Mouse (Mus musculus) stomach, embryonic 15.5 days (tissue): ENCODE measurements at regions not wholly inside any gene's neighbourhood (a gene's known extent, or its start where the extent isn't known, plus 50 kb on each side); places are given as distances from the start of the nearest gene placed in this dataset.

Experiments
- ATAC-seq: fragments of 200-750 bp; cut with Nextera tagmentation; 2 replicates; pipeline ENCODE4 v1.8.0; 2017; ENCODE audit warnings: low read depth, moderate number of reproducible peaks, moderate TSS enrichment; ENCODE audit not compliant: insufficient read depth, low FRiP score
- H3K27ac ChIP-seq: fragments of 300-500 bp; sonication (generic); 2 replicates; pipeline ENCODE4 v1.5.1; 2015; ENCODE audit warnings: mild to moderate bottlenecking, inconsistent platforms
- H3K27me3 ChIP-seq: fragments of 300-500 bp; sonication (generic); replicated peaks from 2 replicates; pipeline ENCODE4 v1.6.1; 2015; ENCODE audit warnings: inconsistent platforms
- H3K36me3 ChIP-seq: fragments of 300-500 bp; sonication (generic); 2 replicates; pipeline ENCODE4 v1.6.1; 2015; ENCODE audit warnings: inconsistent platforms
- H3K4me1 ChIP-seq: fragments of 300-500 bp; sonication (generic); 2 replicates; pipeline ENCODE4 v1.6.1; 2015; ENCODE audit warnings: inconsistent platforms
- H3K4me2 ChIP-seq: fragments of 300-500 bp; sonication (generic); 2 replicates; pipeline ENCODE4 v1.6.1; 2015; ENCODE audit warnings: mild to moderate bottlenecking, inconsistent platforms
- H3K4me3 ChIP-seq: fragments of 300-500 bp; sonication (generic); replicated peaks from 2 replicates; pipeline ENCODE4 v1.5.1; 2015; ENCODE audit warnings: inconsistent platforms
- H3K9ac ChIP-seq: fragments of 300-500 bp; sonication (generic); 2 replicates; pipeline ENCODE4 v1.6.1; 2015; ENCODE audit warnings: inconsistent platforms
- H3K9me3 ChIP-seq: fragments of 300-500 bp; sonication (generic); 2 replicates; pipeline ENCODE4 v1.6.1; 2016; ENCODE audit warnings: inconsistent platforms
- WGBS: fragments of 180-500 bp; shearing (Covaris S2); methylation state at CpG from one replicate; pipeline ENCODE4 v1.1.7; 2015; 5-methylcytosine and 5-hydroxymethylcytosine counted together

DNA sequence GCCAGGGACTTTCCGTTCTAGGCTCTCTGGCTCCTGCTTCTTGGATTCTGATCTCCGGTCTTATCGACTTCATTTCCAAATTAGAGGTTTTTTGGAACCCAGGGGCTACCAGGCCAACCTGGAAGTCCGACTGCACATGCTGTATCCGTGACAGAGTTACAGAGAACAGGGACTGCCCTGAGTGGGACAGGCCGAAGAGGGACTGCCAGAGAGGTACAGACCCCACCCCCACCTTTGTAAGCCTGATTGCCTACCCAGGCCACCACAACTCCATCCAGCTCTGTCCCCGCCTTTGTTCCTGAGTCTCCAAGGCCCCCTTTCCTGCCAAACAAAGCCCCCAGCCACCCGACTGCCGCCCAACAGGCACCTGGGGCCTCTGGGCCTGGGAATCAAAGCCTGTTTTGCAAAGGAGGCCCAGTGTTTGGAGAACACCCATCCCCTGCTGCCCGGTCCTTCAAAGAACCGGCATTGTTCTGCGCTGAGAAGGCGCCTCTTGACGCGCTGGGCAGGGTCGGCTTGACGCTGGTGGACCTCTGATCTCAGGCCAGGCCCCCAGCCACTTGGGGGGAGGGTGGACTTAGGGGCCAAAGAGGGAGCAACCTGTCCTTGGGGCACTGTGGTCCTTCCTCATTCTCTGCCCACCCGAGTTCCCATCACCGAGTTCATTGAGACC lies 64.4 kb upstream of the Slc2a1 start:
- WGBS: 59% methylated on average over 19 of the region's 19 CpGs
- Histone ChIP-seq H3K4me2 (no peak overlapping the region), H3K27ac (no peak overlapping the region)

DNA sequence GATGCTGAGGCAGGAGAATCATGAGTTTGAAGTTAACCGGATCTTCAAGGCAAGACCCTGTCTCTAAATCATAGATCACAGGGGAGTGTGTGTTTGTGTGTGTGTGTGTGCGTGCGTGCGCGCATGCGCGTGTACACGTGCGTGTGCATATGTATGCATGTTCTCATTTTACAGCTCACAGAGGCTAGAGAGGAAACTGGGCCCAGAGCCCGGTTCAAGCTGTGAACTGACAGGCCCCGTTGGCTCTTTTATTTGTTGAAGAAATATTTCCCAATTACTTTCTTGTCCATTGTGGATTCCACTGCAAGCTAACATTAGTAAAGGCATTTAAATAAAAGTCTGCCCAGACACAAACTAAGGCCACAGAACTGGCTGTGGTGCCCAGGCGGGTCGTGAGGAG lies 63.7 kb upstream of the Slc2a1 start:
- no peaks in the 10 kb centered on the region for H3K36me3 ChIP-seq
- no peak overlapping the region for H3K4me3 ChIP-seq
- H3K4me1 ChIP-seq: no peaks in the 10 kb centered on the region
- H3K4me2 ChIP-seq: no peak overlapping the region
- no peak overlapping the region for H3K27ac ChIP-seq
- WGBS: 85% methylated on average over 13 of the region's 13 CpGs
- no peak for ATAC-seq
- H3K9ac ChIP-seq: no peak overlapping the region
- H3K27me3 ChIP-seq: no peaks in the 10 kb centered on the region
- no peaks in the 10 kb centered on the region for H3K9me3 ChIP-seq

More for the DNA sequence above, 64.4 kb upstream of the Slc2a1 start:
- H3K36me3 ChIP-seq: no peaks in the 10 kb centered on the region
- H3K27me3 ChIP-seq: no peaks in the 10 kb centered on the region
- no peak overlapping the region for H3K4me3 ChIP-seq
- no peaks in the 10 kb centered on the region for H3K9me3 ChIP-seq
- no peaks in the 10 kb centered on the region for H3K4me1 ChIP-seq
- H3K9ac ChIP-seq: no peak overlapping the region
- no peak for ATAC-seq

DNA sequence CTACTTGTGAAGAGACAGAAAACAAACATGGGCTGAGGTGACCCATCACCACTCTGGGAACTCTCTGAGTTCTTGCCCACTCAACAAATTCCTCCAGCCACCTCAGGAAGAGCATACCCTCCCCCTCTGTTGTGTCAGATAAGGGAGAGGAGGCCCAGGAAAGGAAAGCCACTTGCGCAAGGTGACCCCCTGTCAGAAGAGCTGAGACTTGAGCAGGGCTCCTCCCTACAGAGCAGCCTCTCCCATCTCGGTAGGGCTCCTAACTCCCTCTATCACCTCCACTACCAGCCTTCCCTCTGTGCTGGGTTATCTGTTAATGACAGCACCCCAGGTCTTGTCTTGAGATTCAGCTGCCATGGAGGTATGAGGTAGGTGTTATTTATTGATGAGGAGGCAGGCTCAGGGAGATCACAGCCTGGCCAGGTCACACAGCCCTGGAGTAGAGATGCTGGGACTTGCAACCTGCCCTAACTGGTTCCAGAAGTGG lies 57.6 kb upstream of the Slc2a1 start:
- ATAC-seq: peak; percentile 92
- whole genome bisulfite sequencing: 38% methylated on average over 2 of the region's 2 CpGs
- Histone ChIP-seq H3K27me3 (no peaks in the 10 kb centered on the region), H3K4me3 (no peak overlapping the region), H3K4me1 (no peaks in the 10 kb centered on the region), H3K9ac (no peak overlapping the region), H3K4me2 (no peak overlapping the region), H3K27ac (peak overlapping the region; percentile 28; the same call in 1 of the 2 replicates), H3K36me3 (no peaks in the 10 kb centered on the region), H3K9me3 (no peaks in the 10 kb centered on the region)

DNA sequence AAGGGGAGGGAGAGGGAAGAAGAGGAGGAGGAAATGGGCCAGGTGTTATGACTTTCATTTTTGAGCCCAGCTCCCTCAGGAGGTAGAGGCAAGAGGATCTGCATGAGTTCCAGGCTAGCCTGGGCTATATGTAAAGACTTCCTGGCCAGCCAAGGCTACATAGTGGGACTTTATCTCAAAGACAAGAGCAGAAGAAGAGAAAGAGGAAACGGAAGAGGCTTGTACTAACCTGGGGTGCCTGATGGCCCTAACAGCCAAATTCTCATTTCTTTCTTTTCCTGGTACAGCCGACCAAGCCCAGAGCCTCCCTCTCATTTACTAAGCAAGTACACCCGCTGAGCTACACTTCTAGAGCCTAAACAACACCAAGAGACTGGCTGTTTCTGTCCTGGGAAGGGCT lies 56.0 kb upstream of the Slc2a1 start:
- no peak overlapping the region for H3K27ac ChIP-seq
- no peak for ATAC-seq
- no peaks in the 10 kb centered on the region for H3K36me3 ChIP-seq
- no peak overlapping the region for H3K4me2 ChIP-seq
- H3K27me3 ChIP-seq: no peaks in the 10 kb centered on the region
- H3K9me3 ChIP-seq: no peaks in the 10 kb centered on the region
- no peak overlapping the region for H3K9ac ChIP-seq
- H3K4me1 ChIP-seq: no peaks in the 10 kb centered on the region
- 77% methylated on average over 3 of the region's 3 CpGs for WGBS
- H3K4me3 ChIP-seq: no peak overlapping the region

DNA sequence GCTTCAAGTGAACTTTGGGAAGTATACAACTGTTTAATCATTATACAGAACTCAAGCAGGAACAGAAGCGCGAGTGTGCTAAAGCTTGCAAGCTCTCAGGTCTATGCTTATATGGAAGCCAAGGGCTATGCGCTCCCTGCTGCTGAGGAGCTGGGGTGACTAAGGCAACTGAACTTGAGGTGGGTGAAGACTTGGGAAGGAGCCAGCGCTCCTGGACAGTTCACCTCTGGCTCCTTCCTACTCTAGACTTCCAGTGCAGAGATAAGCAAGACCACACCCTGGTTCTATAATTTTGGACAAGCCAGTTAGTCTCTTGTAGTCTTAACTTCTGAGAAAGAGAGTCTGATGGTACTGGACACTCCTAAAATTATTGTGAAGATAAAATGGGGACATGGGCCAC lies 55.3 kb upstream of the Slc2a1 start:
- Histone ChIP-seq H3K4me3 (no peak overlapping the region), H3K4me1 (no peaks in the 10 kb centered on the region), H3K9ac (no peak overlapping the region), H3K27ac (no peak overlapping the region), H3K36me3 (no peaks in the 10 kb centered on the region), H3K9me3 (no peaks in the 10 kb centered on the region), H3K4me2 (no peak overlapping the region), H3K27me3 (no peaks in the 10 kb centered on the region)
- WGBS: 79% methylated on average over 4 of the region's 4 CpGs
- ATAC-seq: no peak

DNA sequence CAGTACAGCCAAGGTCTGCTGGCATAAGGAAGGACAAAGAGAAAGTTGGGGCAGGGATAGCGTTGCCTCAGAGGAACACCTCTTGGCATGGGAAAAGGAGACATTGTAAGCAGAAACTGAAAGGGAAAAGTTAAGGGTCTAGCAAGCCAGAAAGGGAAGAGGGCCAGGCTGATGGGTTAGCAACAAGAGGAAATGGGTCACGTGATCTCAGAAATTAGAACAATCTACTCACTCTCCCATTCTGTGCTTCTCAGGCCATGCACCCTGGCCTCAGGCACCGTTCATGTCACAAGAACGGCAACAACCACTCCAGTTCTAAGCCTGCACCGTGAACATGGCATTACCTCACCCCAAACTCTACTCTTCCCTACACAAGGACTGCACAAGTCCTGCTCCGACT lies 54.8 kb upstream of the Slc2a1 start:
- Histone ChIP-seq H3K27ac (no peak overlapping the region), H3K27me3 (no peaks in the 10 kb centered on the region), H3K9me3 (no peaks in the 10 kb centered on the region), H3K4me3 (no peak overlapping the region), H3K4me2 (no peak overlapping the region), H3K36me3 (no peaks in the 10 kb centered on the region), H3K9ac (no peak overlapping the region), H3K4me1 (no peaks in the 10 kb centered on the region)
- WGBS: 71% methylated on average over 6 of the region's 6 CpGs
- ATAC-seq: no peak

DNA sequence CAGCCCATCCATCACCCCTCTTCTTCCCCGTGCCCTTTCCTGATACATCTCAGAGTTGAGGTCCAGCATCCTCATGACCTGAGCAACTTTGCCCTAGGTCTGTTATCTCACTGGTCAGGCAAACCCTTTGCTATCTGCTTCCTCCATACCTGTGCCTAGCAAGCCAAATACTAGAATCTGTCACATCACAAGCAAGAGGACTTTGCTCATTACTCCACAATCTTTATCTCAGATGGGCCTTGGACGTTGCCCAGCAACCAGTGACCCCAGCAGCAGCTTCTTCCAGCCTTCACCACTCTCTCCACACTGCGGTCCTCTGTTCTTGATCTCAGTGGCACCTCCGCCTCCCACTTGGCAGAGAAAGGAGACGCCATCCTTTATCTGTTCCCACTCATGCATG lies 54.4 kb upstream of the Slc2a1 start:
- peak; percentile 41; the same call in 1 of the 2 replicates for ATAC-seq
- Histone ChIP-seq H3K4me1 (no peaks in the 10 kb centered on the region), H3K9ac (no peak overlapping the region), H3K9me3 (no peaks in the 10 kb centered on the region), H3K4me3 (no peak overlapping the region), H3K36me3 (no peaks in the 10 kb centered on the region), H3K27ac (no peak overlapping the region), H3K27me3 (no peaks in the 10 kb centered on the region), H3K4me2 (no peak overlapping the region)
- 50% methylated on average over 5 of the region's 5 CpGs for WGBS

DNA sequence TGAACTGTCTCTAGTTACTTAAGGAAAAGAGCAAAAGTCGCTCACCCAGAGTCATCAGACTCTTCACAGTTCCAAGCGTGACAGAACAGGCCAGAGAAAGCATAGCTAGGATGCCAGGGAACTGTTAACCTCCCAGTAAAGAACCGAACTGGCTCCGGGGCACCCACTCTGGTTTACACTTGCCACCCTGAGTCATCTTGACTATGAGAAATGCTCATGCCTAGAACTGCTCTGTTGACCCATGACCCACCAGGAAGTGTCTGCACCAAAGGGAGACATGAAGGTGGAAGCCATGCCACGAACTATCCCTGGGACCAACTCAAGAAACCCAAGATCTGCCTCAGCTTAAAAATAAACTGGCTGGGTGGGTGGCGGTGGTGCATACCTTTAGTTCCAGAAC lies 51.3 kb upstream of the Slc2a1 start:
- Histone ChIP-seq H3K9ac (no peak overlapping the region), H3K36me3 (no peaks in the 10 kb centered on the region), H3K27me3 (no peaks in the 10 kb centered on the region), H3K27ac (no peak overlapping the region), H3K4me2 (no peak overlapping the region), H3K4me1 (no peaks in the 10 kb centered on the region), H3K9me3 (no peaks in the 10 kb centered on the region), H3K4me3 (no peak overlapping the region)
- WGBS: 85% methylated on average over 6 of the region's 6 CpGs
- ATAC-seq: no peak

DNA sequence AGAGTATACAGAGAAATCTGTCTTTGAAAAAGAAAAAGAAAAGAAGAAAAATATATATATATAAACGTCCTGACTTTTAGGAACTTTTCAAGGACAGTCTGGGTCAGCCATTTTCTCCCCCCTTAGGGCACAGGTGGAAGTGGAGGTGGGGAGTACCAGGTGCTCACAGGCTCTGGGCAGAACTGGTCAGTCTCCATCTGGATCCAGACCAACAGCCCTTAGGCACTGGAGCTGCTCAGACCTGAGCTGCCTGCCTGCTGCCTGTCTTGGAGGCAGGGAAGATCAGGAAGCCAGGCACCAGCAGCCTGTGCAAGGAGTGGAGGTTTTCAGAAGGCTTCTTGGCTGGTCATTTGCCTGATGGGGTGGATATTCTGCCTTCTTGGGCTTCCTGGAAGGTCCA lies 50.7 kb upstream of the Slc2a1 start:
- H3K9me3 ChIP-seq: no peaks in the 10 kb centered on the region
- no peak overlapping the region for H3K27ac ChIP-seq
- H3K4me1 ChIP-seq: no peaks in the 10 kb centered on the region
- H3K4me2 ChIP-seq: no peak overlapping the region
- H3K9ac ChIP-seq: no peak overlapping the region
- ATAC-seq: no peak
- H3K4me3 ChIP-seq: no peak overlapping the region
- 63% methylated on average over 1 of the region's 1 CpGs for WGBS
- H3K36me3 ChIP-seq: no peaks in the 10 kb centered on the region
- H3K27me3 ChIP-seq: no peaks in the 10 kb centered on the region
